Comparison of ENCODE assay signal across 18 mouse cellular contexts in the genomic region with DNA sequence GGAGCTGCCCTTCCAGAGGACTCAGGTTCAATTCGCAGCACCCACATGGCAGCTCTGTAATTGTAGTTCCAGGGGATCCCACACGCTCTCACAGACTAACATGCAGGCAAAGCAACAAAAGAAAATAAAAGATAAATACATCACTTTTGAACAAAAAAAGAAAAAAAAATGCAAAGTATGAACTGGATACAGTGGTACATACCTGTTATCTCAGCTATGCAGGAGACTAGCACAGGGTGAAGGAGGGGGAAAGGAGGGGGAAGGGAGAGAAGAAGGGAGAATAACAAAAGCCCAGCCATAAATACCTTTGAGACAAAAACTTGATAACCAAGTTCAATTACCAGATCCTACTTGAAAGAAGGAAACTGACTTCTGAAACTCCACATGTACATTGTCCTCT. TPM values are rescaled to one million over a fixed set of nuclear protein-coding genes. Genes with fewer than 3 reads are reported as not detected.
"Had no signal": no experiment of that assay in that cellular context is flagged by ENCODE, and none has a peak within 500 bp of the region (broad histone marks: within the 10 kb centered on the region; RNA-seq: fewer than 3 reads in every experiment).

No protein-coding gene starts in this region.

- H3K27ac ChIP-seq: lung, embryonic 15.5 days; macrophage; midbrain, embryonic 13.5 days; midbrain, embryonic 15.5 days; neural tube, embryonic 12.5 days; stomach, embryonic 15.5 days; stomach, postnatal 0 days had no signal

- H3K9ac ChIP-seq: liver, postnatal 0 days; lung, embryonic 15.5 days; midbrain, embryonic 13.5 days; midbrain, embryonic 15.5 days; neural tube, embryonic 12.5 days; stomach, embryonic 15.5 days had no signal

- H3K9me3 ChIP-seq: lung, embryonic 15.5 days; megakaryocyte, embryonic 14.5 days; midbrain, embryonic 13.5 days; midbrain, embryonic 15.5 days; neural tube, embryonic 12.5 days; stomach, embryonic 15.5 days had no signal

- H3K36me3 ChIP-seq: lung, embryonic 15.5 days; midbrain, embryonic 15.5 days; neural tube, embryonic 12.5 days; stomach, embryonic 15.5 days had no signal

- DNase-seq: liver, postnatal 0 days; lung, adult 2 months; lung, postnatal 14 days; lung, postnatal 36 days; right cerebral cortex, postnatal 14 days; thymus, adult 2 months; thymus, postnatal 25 days; thymus, postnatal 4 days had no signal

- ATAC-seq: liver, postnatal 0 days; lung, postnatal 0 days; midbrain, embryonic 13.5 days; midbrain, embryonic 15.5 days had no signal

- H3K4me3 ChIP-seq: lung, embryonic 15.5 days; megakaryocyte, embryonic 14.5 days; midbrain, embryonic 13.5 days; midbrain, embryonic 15.5 days; neural tube, embryonic 12.5 days; stomach, embryonic 15.5 days had no signal

- H3K27me3 ChIP-seq: lung, embryonic 15.5 days; megakaryocyte, embryonic 14.5 days; midbrain, embryonic 13.5 days; midbrain, embryonic 15.5 days; neural tube, embryonic 12.5 days; stomach, embryonic 15.5 days had no signal

- H3K4me2 ChIP-seq: lung, embryonic 15.5 days; midbrain, embryonic 11.5 days; midbrain, embryonic 13.5 days; midbrain, embryonic 15.5 days; neural tube, embryonic 12.5 days; stomach, embryonic 15.5 days had no signal

- H3K4me1 ChIP-seq: midbrain, embryonic 13.5 days; midbrain, embryonic 15.5 days; neural tube, embryonic 12.5 days; stomach, embryonic 15.5 days had no signal

RNA-seq across cellular contexts. Expression of gene Hic1, which starts 44.9 kb away (rescaled TPM):
- polyA plus RNA-seq: macrophage had no signal
